ENCODE assay signal across 16 mouse cellular contexts in genomic region chr9:47703026-47703876, GRCm38 (mm10).
DNase-seq lines count a peak whose midpoint lies in the region; ATAC-seq and TF ChIP-seq lines count a peak whose summit lies in the region.
"Had no signal": no experiment of that assay in that cellular context is flagged by ENCODE, and none has a peak within 500 bp of the region (broad histone marks: within the 10 kb centered on the region; RNA-seq: fewer than 3 reads in every experiment).

No protein-coding gene starts in this region.

- DNase-seq in lung, embryonic 14.5 days: peak; percentile 27
- DNase-seq in lung, postnatal 25 days (ENCODE audit: low spot score): no peak
- peak; percentile 54 for DNase-seq in ES-E14 (ENCODE audit: low read depth, low spot score)
- peak; percentile 55 for DNase-seq in lung, postnatal 0 days (ENCODE audit: low spot score)
- peak; percentile 41 to 57 for DNase-seq in urinary bladder, postnatal 36 days (ENCODE audit: low spot score in 2 of 2)
- no peak for DNase-seq in thymus, postnatal 36 days
- DNase-seq: cerebellum, adult 11 months; gastrocnemius, postnatal 36 days; layer of hippocampus, adult 9-11 months had no signal

- H3K4me1 ChIP-seq in lung, embryonic 14.5 days (ENCODE audit: insufficient read depth): no peaks in the 10 kb centered on the region
- H3K4me1 ChIP-seq in ES-E14 (ENCODE audit: control insufficient read depth in 2 of 2, insufficient read depth in 2 of 2, low read length in 2 of 2, poor library complexity in 1 of 2): peaks cover 2 to 6% of the 10 kb centered on the region in 2 experiments; a peak in 2 of 4 replicates
- no peaks in the 10 kb centered on the region; the same call in 1 of the 2 replicates for H3K4me1 ChIP-seq in lung, postnatal 0 days (ENCODE audit: insufficient read depth, low read depth, low read length)
- H3K4me1 ChIP-seq: embryonic facial prominence, embryonic 12.5 days had no signal

- no peak overlapping the region for H3K27ac ChIP-seq in lung, embryonic 14.5 days (ENCODE audit: low read depth)
- peak overlapping the region; percentile 24; the same call in 1 of the 2 replicates for H3K27ac ChIP-seq in ES-E14 (ENCODE audit: insufficient read depth, low read depth, low read length, poor library complexity, severe bottlenecking)
- H3K27ac ChIP-seq in lung, postnatal 0 days (ENCODE audit: low read length): no peak overlapping the region
- H3K27ac ChIP-seq: embryonic facial prominence, embryonic 12.5 days; forebrain, embryonic 10.5 days; heart, embryonic 13.5 days; limb, embryonic 15.5 days; lung, embryonic 15.5 days; midbrain, embryonic 12.5 days had no signal

- no peak overlapping the region for H3K9ac ChIP-seq in lung, embryonic 14.5 days
- no peak overlapping the region for H3K9ac ChIP-seq in ES-E14 (ENCODE audit: insufficient read depth, low read depth, low read length, poor library complexity, severe bottlenecking)
- no peak overlapping the region for H3K9ac ChIP-seq in lung, postnatal 0 days (replicated peaks; ENCODE audit: low read depth)
- H3K9ac ChIP-seq: embryonic facial prominence, embryonic 12.5 days; heart, embryonic 13.5 days; limb, embryonic 15.5 days; lung, embryonic 15.5 days; midbrain, embryonic 12.5 days had no signal

- H3K4me3 ChIP-seq in lung, embryonic 14.5 days (ENCODE audit: low read depth, low read length): no peak overlapping the region
- H3K4me3 ChIP-seq in ES-E14 (ENCODE audit: insufficient read depth in 1 of 2, low read depth in 1 of 2, low read length in 2 of 2, poor library complexity in 1 of 2, severe bottlenecking in 1 of 2): no peak overlapping the region
- H3K4me3 ChIP-seq in lung, postnatal 0 days (ENCODE audit: low read depth, low read length): no peak overlapping the region
- H3K4me3 ChIP-seq: embryonic facial prominence, embryonic 12.5 days; forebrain, embryonic 10.5 days; heart, embryonic 13.5 days; limb, embryonic 15.5 days; lung, embryonic 15.5 days; midbrain, embryonic 12.5 days had no signal

- no peak for TF ChIP-seq CTCF in lung, embryonic 14.5 days (IDR thresholded peaks at IDR 0.05; ENCODE audit: low read depth)
- TF ChIP-seq CTCF in lung, postnatal 0 days (IDR thresholded peaks at IDR 0.05): no peak

- in situ Hi-C loops in ES-E14 (cut with MboI; ENCODE audit: low sequenced_read_pairs in 2 of 2, unreplicated experiment in 2 of 2): no loop called here

- H3K9me3 ChIP-seq in lung, embryonic 14.5 days (ENCODE audit: low read depth, low read length): no peaks in the 10 kb centered on the region
- H3K9me3 ChIP-seq in ES-E14 (ENCODE audit: control insufficient read depth, insufficient read depth, low read depth, low read length): no peaks in the 10 kb centered on the region
- no peaks in the 10 kb centered on the region for H3K9me3 ChIP-seq in lung, postnatal 0 days (ENCODE audit: low read length)
- H3K9me3 ChIP-seq: embryonic facial prominence, embryonic 12.5 days; forebrain, embryonic 10.5 days; heart, embryonic 13.5 days; limb, embryonic 15.5 days; lung, embryonic 15.5 days; midbrain, embryonic 12.5 days had no signal

- no peak overlapping the region for H3K4me2 ChIP-seq in lung, embryonic 14.5 days
- no peak overlapping the region for H3K4me2 ChIP-seq in lung, postnatal 0 days (replicated peaks; ENCODE audit: low read depth, low read length)
- H3K4me2 ChIP-seq: embryonic facial prominence, embryonic 12.5 days; heart, embryonic 13.5 days; limb, embryonic 15.5 days; lung, embryonic 15.5 days; midbrain, embryonic 12.5 days had no signal

- 0 out of 2 replicates have a peak, but pooled peaks have one; percentile 17 for TF ChIP-seq EP300 in lung, postnatal 0 days (IDR thresholded peaks at IDR 0.05)

- ATAC-seq in lung, embryonic 14.5 days (ENCODE audit: insufficient read depth): no peak
- peak; percentile 60 for ATAC-seq in lung, postnatal 0 days
- no peak for ATAC-seq in erythroblast, adult 5-6 weeks (replicated peaks; ENCODE audit: low FRiP score, poor library complexity, severe bottlenecking)

- no peaks in the 10 kb centered on the region for H3K27me3 ChIP-seq in lung, embryonic 14.5 days (ENCODE audit: insufficient read depth, low read length)
- no peaks in the 10 kb centered on the region for H3K27me3 ChIP-seq in lung, postnatal 0 days (replicated peaks; ENCODE audit: insufficient read depth, low read length)
- H3K27me3 ChIP-seq: limb, embryonic 15.5 days; lung, embryonic 15.5 days; midbrain, embryonic 12.5 days had no signal

- 82% methylated on average over 19 of the region's 19 CpGs for WGBS in lung, embryonic 14.5 days
- 82% methylated on average over 19 of the region's 19 CpGs for WGBS in lung, postnatal 0 days

- no peaks in the 10 kb centered on the region for H3K36me3 ChIP-seq in lung, embryonic 14.5 days (ENCODE audit: insufficient read depth)
- no peaks in the 10 kb centered on the region; the same call in 1 of the 2 replicates for H3K36me3 ChIP-seq in ES-E14 (ENCODE audit: control insufficient read depth, insufficient read depth, low read length, poor library complexity, severe bottlenecking)
- no peaks in the 10 kb centered on the region for H3K36me3 ChIP-seq in lung, postnatal 0 days (ENCODE audit: insufficient read depth, low read length)
- H3K36me3 ChIP-seq: embryonic facial prominence, embryonic 12.5 days; heart, embryonic 13.5 days; limb, embryonic 15.5 days; lung, embryonic 15.5 days; midbrain, embryonic 12.5 days had no signal

TF ChIP-seq in ES-E14, 5 proteins besides CTCF, POLR2A, EP300 and RAD21:
- TF ChIP-seq CHD2 (IDR thresholded peaks at IDR 0.05; ENCODE audit: low read depth, low read length) (no peak), ZNF384 (IDR thresholded peaks at IDR 0.05; ENCODE audit: low read depth, low read length) (no peak), HCFC1 (IDR thresholded peaks at IDR 0.05; ENCODE audit: borderline replicate concordance, insufficient read depth, low read length) (no peak), MAFK (IDR thresholded peaks at IDR 0.05; ENCODE audit: insufficient read depth, low read depth, low read length) (peak; percentile 38; the same call in 1 of the 2 replicates)
TF ChIP-seq in ES-E14: peak in this region for 1.

Comparison
In these comparisons a context has a peak if more than half of its experiments do, and no peak if none do; other contexts are left out.
1. DNase-seq: peak in lung, embryonic 14.5 days (single experiment), ES-E14 (single experiment), lung, postnatal 0 days (single experiment) and urinary bladder, postnatal 36 days (2 of 2); none in lung, postnatal 25 days (single experiment) and thymus, postnatal 36 days (0 of 2).